Mouse (Mus musculus): ENCODE measurements around the gene Cyb5r3.

DNA sequence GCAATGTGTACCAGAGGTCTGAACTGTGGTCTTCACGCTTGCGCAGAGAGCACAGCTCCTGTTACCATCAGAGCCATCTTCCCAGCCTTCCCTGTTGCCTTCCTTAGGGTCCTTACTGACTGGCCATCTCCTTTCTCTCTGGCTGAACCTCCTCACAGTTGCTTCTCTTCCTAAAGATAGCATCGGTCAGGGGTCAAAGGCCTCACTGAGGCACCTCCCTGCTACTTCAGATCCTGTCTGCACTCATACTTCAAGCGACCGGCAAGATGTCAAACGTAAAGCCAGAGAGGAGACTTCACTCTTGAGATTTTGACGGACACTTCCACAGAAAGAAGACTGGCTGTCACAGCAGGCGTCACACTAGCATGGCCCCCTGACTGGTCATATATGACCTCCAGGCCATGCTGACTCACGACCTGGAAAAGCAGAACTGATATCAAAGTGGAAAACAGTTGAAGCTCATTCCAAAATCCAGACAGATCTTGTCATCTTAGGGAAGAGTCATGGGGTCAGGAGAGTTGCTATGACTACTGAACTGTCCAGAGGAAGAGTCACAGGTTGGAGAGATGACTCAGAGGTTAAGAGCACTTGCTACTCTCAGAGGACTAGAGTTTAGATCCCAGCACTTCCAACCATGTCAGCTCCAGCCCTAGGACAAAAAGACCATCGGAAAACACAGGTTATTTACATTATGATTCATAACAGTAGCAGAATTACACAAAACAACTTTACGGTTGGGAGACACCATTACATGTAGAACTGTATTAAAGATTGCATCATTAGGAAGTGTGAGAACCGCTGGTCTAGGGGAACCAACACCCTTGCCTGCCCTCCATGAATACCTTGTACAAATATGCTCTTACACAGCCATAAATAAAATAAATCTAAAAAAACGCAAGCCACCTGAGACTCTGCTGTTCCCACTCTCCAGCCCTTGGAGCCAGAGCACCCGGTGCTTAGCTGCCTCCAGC, 1.8 kb upstream of the Cyb5r3 start:
- TF ChIP-seq CTCF (IDR thresholded peaks at IDR 0.05; ENCODE audit: control insufficient read depth, insufficient read depth, insufficient read length) = no peak
- peak; percentile 31 for TF ChIP-seq USF1 (IDR thresholded peaks at IDR 0.05; ENCODE audit: low read depth)
- TF ChIP-seq MYOG (IDR thresholded peaks at IDR 0.05; ENCODE audit: control insufficient read depth, extremely low read depth, insufficient read length) = no peak
- TF ChIP-seq CEBPB (IDR thresholded peaks at IDR 0.05; ENCODE audit: low read depth) = peak; percentile 82
- TF ChIP-seq MYOD1 (IDR thresholded peaks at IDR 0.05; ENCODE audit: control insufficient read depth, insufficient read length, low read depth) = no peak

Data from C2C12 (cell line).